Mouse (Mus musculus): ENCODE data around the gene Stk24. TPM values are rescaled to one million over a fixed set of nuclear protein-coding genes. Genes with fewer than 3 reads are reported as not detected.

Gene Stk24
- polyA plus RNA-seq, 1 experiment: 29.8 TPM

DNA sequence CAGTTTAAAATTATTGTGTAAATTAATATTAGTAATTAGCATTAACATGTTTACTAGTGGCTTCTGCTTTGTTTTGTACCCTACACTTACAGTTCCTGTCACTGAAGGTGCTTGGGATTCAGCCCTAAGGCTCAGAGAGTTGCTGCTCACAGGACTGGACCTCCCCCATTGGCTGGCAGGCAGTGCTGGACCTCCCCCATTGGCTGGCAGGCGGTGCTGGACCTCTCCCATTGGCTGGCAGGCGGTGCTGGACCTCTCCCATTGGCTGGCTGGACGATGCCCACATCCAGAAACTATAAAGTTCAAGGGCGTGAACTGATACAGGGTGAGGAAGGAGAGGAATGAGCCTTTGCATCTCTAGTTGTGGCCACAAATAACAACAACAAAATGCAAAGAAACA lies 15.3 kb upstream of the Stk24 start:
- Histone ChIP-seq H3K36me3 (ENCODE audit: control insufficient read depth, insufficient read depth) (no peaks in the 10 kb centered on the region), H3K79me3 (ENCODE audit: low read depth) (no peaks in the 10 kb centered on the region), H3K27me3 (ENCODE audit: control insufficient read depth, insufficient read depth, insufficient read length) (no peaks in the 10 kb centered on the region), H3K79me2 (ENCODE audit: control insufficient read depth, insufficient read depth) (no peaks in the 10 kb centered on the region), H3ac (ENCODE audit: control insufficient read depth, insufficient read length, low read depth) (no peak overlapping the region), H3K4me3 (ENCODE audit: insufficient read depth, poor library complexity, severe bottlenecking) (no peak overlapping the region)
- TF ChIP-seq USF1 (IDR thresholded peaks at IDR 0.05; ENCODE audit: low read depth) (no peak), CEBPB (IDR thresholded peaks at IDR 0.05; ENCODE audit: low read depth) (no peak), FOSL1 (IDR thresholded peaks at IDR 0.05; ENCODE audit: insufficient read depth, low read length, poor library complexity, severe bottlenecking) (no peak), MYOG (IDR thresholded peaks at IDR 0.05; ENCODE audit: control insufficient read depth, extremely low read depth, insufficient read length) (no peak), CTCF (IDR thresholded peaks at IDR 0.05; ENCODE audit: control insufficient read depth, insufficient read depth, insufficient read length) (no peak), MAX (IDR thresholded peaks at IDR 0.05) (no peak), MYOD1 (IDR thresholded peaks at IDR 0.05; ENCODE audit: control insufficient read depth, insufficient read length, low read depth) (no peak)

DNA sequence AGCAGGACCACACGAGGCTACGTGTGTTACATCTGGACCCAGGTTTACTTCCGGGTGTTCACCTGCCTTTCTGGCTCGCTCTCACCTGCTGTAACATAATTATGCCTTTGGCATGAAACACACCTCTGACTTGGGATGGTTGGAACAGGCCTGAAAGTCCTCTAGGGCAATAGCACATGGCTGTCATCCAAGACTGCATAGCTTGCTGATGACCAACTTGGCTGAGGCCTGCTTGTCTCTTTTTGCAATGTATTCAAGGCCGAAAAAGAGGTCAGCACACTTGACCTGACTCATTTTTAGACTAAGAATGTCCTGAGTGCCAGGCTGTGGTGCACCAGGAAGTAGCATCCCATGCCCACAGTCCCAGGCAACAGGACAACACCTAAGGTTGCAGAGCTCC lies 12.1 kb upstream of the Stk24 start:
- Histone ChIP-seq H3K79me2 (ENCODE audit: control insufficient read depth, insufficient read depth) (no peaks in the 10 kb centered on the region), H3K27me3 (ENCODE audit: control insufficient read depth, insufficient read depth, insufficient read length) (no peaks in the 10 kb centered on the region), H3K4me3 (ENCODE audit: insufficient read depth, poor library complexity, severe bottlenecking) (no peak overlapping the region), H3K36me3 (ENCODE audit: control insufficient read depth, insufficient read depth) (no peaks in the 10 kb centered on the region), H3ac (ENCODE audit: control insufficient read depth, insufficient read length, low read depth) (no peak overlapping the region), H3K79me3 (ENCODE audit: low read depth) (no peaks in the 10 kb centered on the region)
- TF ChIP-seq MAX (IDR thresholded peaks at IDR 0.05): peak; percentile 22
- TF ChIP-seq MYOD1 (IDR thresholded peaks at IDR 0.05; ENCODE audit: control insufficient read depth, insufficient read length, low read depth): no peak
- TF ChIP-seq CTCF (IDR thresholded peaks at IDR 0.05; ENCODE audit: control insufficient read depth, insufficient read depth, insufficient read length): no peak
- no peak for TF ChIP-seq CEBPB (IDR thresholded peaks at IDR 0.05; ENCODE audit: low read depth)

DNA sequence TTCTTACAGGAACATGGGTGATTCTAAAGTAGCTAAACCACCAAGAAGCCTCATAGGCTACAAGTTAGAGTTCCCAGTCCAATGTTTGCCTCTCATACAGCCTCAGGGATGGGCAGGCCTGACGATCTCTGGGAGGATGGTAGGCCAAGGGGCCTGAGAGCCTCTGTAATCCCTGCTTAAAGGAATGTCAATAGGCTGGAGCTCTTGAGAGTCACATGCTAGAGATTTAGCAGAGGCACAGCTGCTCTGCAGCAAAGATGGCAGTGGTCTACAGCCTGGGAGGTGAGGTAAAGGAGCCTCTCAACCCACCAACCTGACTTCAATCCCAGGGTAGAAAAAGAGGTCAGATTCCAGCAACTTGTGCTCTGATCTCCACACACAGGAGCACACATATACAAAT lies 7.9 kb upstream of the Stk24 start:
- no peak overlapping the region for H3ac ChIP-seq (ENCODE audit: control insufficient read depth, insufficient read length, low read depth)
- no peak for TF ChIP-seq CTCF (IDR thresholded peaks at IDR 0.05; ENCODE audit: control insufficient read depth, insufficient read depth, insufficient read length)
- no peak for TF ChIP-seq CEBPB (IDR thresholded peaks at IDR 0.05; ENCODE audit: low read depth)
- TF ChIP-seq USF1 (IDR thresholded peaks at IDR 0.05; ENCODE audit: low read depth): no peak
- no peak for TF ChIP-seq MYOD1 (IDR thresholded peaks at IDR 0.05; ENCODE audit: control insufficient read depth, insufficient read length, low read depth)
- no peak for TF ChIP-seq FOSL1 (IDR thresholded peaks at IDR 0.05; ENCODE audit: insufficient read depth, low read length, poor library complexity, severe bottlenecking)
- no peak for TF ChIP-seq MYOG (IDR thresholded peaks at IDR 0.05; ENCODE audit: control insufficient read depth, extremely low read depth, insufficient read length)
- no peak for TF ChIP-seq MAX (IDR thresholded peaks at IDR 0.05)
- no peaks in the 10 kb centered on the region for H3K79me3 ChIP-seq (ENCODE audit: low read depth)
- H3K27me3 ChIP-seq (ENCODE audit: control insufficient read depth, insufficient read depth, insufficient read length): no peaks in the 10 kb centered on the region
- H3K79me2 ChIP-seq (ENCODE audit: control insufficient read depth, insufficient read depth): no peaks in the 10 kb centered on the region
- no peaks in the 10 kb centered on the region for H3K36me3 ChIP-seq (ENCODE audit: control insufficient read depth, insufficient read depth)
- no peak overlapping the region for H3K4me3 ChIP-seq (ENCODE audit: insufficient read depth, poor library complexity, severe bottlenecking)

GRCm38 (mm10) chr14:121385440-121385839 lies 5.6 kb upstream of the Stk24 start:
- Histone ChIP-seq H3K27me3 (ENCODE audit: control insufficient read depth, insufficient read depth, insufficient read length) (no peaks in the 10 kb centered on the region), H3K36me3 (ENCODE audit: control insufficient read depth, insufficient read depth) (no peaks in the 10 kb centered on the region), H3K4me3 (ENCODE audit: insufficient read depth, poor library complexity, severe bottlenecking) (no peak overlapping the region), H3K79me2 (ENCODE audit: control insufficient read depth, insufficient read depth) (no peaks in the 10 kb centered on the region), H3K79me3 (ENCODE audit: low read depth) (no peaks in the 10 kb centered on the region), H3ac (ENCODE audit: control insufficient read depth, insufficient read length, low read depth) (no peak overlapping the region)
- TF ChIP-seq MYOD1 (IDR thresholded peaks at IDR 0.05; ENCODE audit: control insufficient read depth, insufficient read length, low read depth): no peak
- TF ChIP-seq FOSL1 (IDR thresholded peaks at IDR 0.05; ENCODE audit: insufficient read depth, low read length, poor library complexity, severe bottlenecking): no peak
- no peak for TF ChIP-seq MAX (IDR thresholded peaks at IDR 0.05)
- no peak for TF ChIP-seq USF1 (IDR thresholded peaks at IDR 0.05; ENCODE audit: low read depth)
- TF ChIP-seq CEBPB (IDR thresholded peaks at IDR 0.05; ENCODE audit: low read depth): no peak
- no peak for TF ChIP-seq MYOG (IDR thresholded peaks at IDR 0.05; ENCODE audit: control insufficient read depth, extremely low read depth, insufficient read length)
- no peak for TF ChIP-seq CTCF (IDR thresholded peaks at IDR 0.05; ENCODE audit: control insufficient read depth, insufficient read depth, insufficient read length)

GRCm38 (mm10) chr14:121383801-121384200 lies 4.0 kb upstream of the Stk24 start:
- TF ChIP-seq USF1 (IDR thresholded peaks at IDR 0.05; ENCODE audit: low read depth) (no peak), MYOD1 (IDR thresholded peaks at IDR 0.05; ENCODE audit: control insufficient read depth, insufficient read length, low read depth) (peak; percentile 46)
- no peaks in the 10 kb centered on the region for H3K79me3 ChIP-seq (ENCODE audit: low read depth)
- no peaks in the 10 kb centered on the region for H3K27me3 ChIP-seq (ENCODE audit: control insufficient read depth, insufficient read depth, insufficient read length)
- no peak overlapping the region for H3ac ChIP-seq (ENCODE audit: control insufficient read depth, insufficient read length, low read depth)
- H3K4me3 ChIP-seq (ENCODE audit: insufficient read depth, poor library complexity, severe bottlenecking): no peak overlapping the region
- H3K79me2 ChIP-seq (ENCODE audit: control insufficient read depth, insufficient read depth): peaks cover 1% of the 10 kb centered on the region
- no peaks in the 10 kb centered on the region for H3K36me3 ChIP-seq (ENCODE audit: control insufficient read depth, insufficient read depth)

DNA sequence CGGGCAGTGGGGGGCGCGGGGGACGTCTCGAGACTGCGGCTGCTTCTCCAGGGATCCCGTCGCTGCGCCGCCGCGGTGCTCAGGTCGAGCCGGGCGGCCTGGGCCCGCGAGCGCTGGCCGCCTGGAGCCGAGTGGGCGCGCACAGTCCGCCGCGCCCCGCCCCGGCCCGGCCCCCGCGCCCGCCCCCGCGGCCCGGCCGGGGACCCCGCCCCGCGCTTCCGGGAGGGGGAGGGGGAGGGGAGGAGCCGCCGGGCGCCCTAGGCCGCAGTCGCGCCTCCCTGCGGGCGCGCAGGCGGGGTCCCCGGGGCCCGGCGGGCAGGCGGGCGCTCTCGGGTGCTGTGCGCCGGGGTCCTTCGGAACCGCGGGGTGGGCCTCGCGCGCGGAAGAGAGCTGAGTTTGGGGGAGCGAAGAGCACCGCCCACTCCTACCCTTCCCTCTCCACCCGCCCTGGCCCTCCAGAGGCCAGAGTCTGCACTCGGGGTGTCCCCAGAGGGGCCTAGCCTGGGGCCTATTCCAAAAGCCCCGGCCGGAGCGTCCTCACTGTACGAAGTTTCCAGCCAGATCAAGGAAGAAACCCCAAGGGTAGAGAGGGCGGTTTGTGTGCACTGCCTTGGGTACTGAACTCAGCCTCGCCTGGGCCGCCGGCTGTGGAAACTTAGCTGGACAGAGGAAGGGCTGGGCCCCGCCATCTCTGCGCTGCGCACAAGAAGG lies 540 bp downstream of the Stk24 start:
- Histone ChIP-seq H3K79me2 (ENCODE audit: control insufficient read depth, insufficient read depth) (peaks cover 46% of the 10 kb centered on the region), H3K4me3 (ENCODE audit: insufficient read depth, poor library complexity, severe bottlenecking) (peak overlapping the region; percentile 83), H3K79me3 (ENCODE audit: low read depth) (peaks cover 45% of the 10 kb centered on the region), H3K27me3 (ENCODE audit: control insufficient read depth, insufficient read depth, insufficient read length) (no peaks in the 10 kb centered on the region), H3ac (ENCODE audit: control insufficient read depth, insufficient read length, low read depth) (peak overlapping the region; percentile 98), H3K36me3 (ENCODE audit: control insufficient read depth, insufficient read depth) (peaks cover 28% of the 10 kb centered on the region)
- TF ChIP-seq CEBPB (IDR thresholded peaks at IDR 0.05; ENCODE audit: low read depth): no peak
- no peak for TF ChIP-seq MYOD1 (IDR thresholded peaks at IDR 0.05; ENCODE audit: control insufficient read depth, insufficient read length, low read depth)
- no peak for TF ChIP-seq MAX (IDR thresholded peaks at IDR 0.05)

All from C2C12 (cell line).